Mouse (Mus musculus): ENCODE data around the gene Mknk2. TPM values are rescaled to one million over a fixed set of nuclear protein-coding genes. Genes with fewer than 3 reads are reported as not detected.
A peak's percentile ranks its signal among the peaks of the same experiment; 100 is the strongest.

The Mknk2 gene
- 43.7 and 49.1 TPM in 2 replicates for polyA plus RNA-seq (2015; fragmentation: Nextera tagmentation; extraction: Ambion mirVana)

- H3K27me3 ChIP-seq (ENCODE audit: control insufficient read depth, insufficient read depth, low read depth, low read length) = no peaks in the 10 kb centered on the region
- 26% methylated on average over 8 of the region's 8 CpGs for WGBS
- H3K9ac ChIP-seq (ENCODE audit: low read depth, low read length) = peak within 1 kb of the TSS; percentile 84
- H3K27ac ChIP-seq (ENCODE audit: low read length) = peak within 1 kb of the TSS; percentile 96
- peak within 1 kb of the TSS; percentile 100 for H3K4me3 ChIP-seq (ENCODE audit: low read depth, low read length)
- H3K36me3 ChIP-seq (ENCODE audit: control insufficient read depth, insufficient read depth, low read length) = no peaks in the 10 kb centered on the region
- peaks cover 40% of the 10 kb centered on the region for H3K4me1 ChIP-seq (ENCODE audit: control insufficient read depth, insufficient read depth, low read length)
- ATAC-seq = no peak
- peak within 1 kb of the TSS; percentile 85 for H3K4me2 ChIP-seq (ENCODE audit: low read length)
- no peaks in the 10 kb centered on the region for H3K9me3 ChIP-seq (replicated peaks; ENCODE audit: control insufficient read depth, low read length, poor library complexity, severe bottlenecking)
Measured at GRCm38 (mm10) chr10:80677942-80678436, at the start of gene Mknk2. Gene Mknk2, minus strand, starts transcription at chr10:80678112.

DNA sequence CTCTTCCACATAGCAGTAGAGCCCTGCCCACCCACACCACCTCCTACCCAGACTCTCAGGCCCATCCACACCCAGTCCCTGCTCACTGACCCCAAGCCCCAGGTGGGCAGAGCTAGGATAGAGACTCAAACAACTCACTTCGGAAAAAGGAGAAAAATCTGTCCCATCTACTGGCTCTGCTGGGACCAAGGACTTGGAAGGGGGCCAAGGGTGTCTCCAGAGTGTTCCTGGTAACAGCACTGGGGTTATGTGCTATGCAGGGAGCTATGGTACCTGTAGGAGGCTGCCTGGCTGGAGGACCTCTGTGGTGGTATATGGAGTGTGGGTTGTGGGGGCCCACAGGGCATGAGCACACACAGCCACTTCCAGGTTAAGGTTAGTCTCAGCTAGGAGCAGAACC is 39.4 kb upstream of the Mknk2 start:
- no peaks in the 10 kb centered on the region for H3K27me3 ChIP-seq (ENCODE audit: control insufficient read depth, insufficient read depth, low read depth, low read length)
- 85% methylated on average over 1 of the region's 1 CpGs for WGBS

GRCm38 (mm10) chr10:80710834-80711233 is 32.9 kb upstream of the Mknk2 start:
- H3K9me3 ChIP-seq (replicated peaks; ENCODE audit: control insufficient read depth, low read length, poor library complexity, severe bottlenecking) = no peaks in the 10 kb centered on the region
- H3K27me3 ChIP-seq (ENCODE audit: control insufficient read depth, insufficient read depth, low read depth, low read length) = no peaks in the 10 kb centered on the region
- no peak overlapping the region for H3K9ac ChIP-seq (ENCODE audit: low read depth, low read length)
- WGBS = 84% methylated on average over 3 of the region's 3 CpGs
- no peak for ATAC-seq
- H3K4me3 ChIP-seq (ENCODE audit: low read depth, low read length) = no peak overlapping the region
- H3K27ac ChIP-seq (ENCODE audit: low read length) = no peak overlapping the region
- H3K36me3 ChIP-seq (ENCODE audit: control insufficient read depth, insufficient read depth, low read length) = peaks cover 77% of the 10 kb centered on the region
- no peak overlapping the region for H3K4me2 ChIP-seq (ENCODE audit: low read length)
- H3K4me1 ChIP-seq (ENCODE audit: control insufficient read depth, insufficient read depth, low read length) = no peaks in the 10 kb centered on the region

More for the DNA sequence above, 39.4 kb upstream of the Mknk2 start:
- H3K27ac ChIP-seq (ENCODE audit: low read length) = no peak overlapping the region
- peaks cover 79% of the 10 kb centered on the region for H3K36me3 ChIP-seq (ENCODE audit: control insufficient read depth, insufficient read depth, low read length)
- no peak overlapping the region for H3K4me3 ChIP-seq (ENCODE audit: low read depth, low read length)
- ATAC-seq = no peak
- H3K4me1 ChIP-seq (ENCODE audit: control insufficient read depth, insufficient read depth, low read length) = no peaks in the 10 kb centered on the region
- H3K9me3 ChIP-seq (replicated peaks; ENCODE audit: control insufficient read depth, low read length, poor library complexity, severe bottlenecking) = no peaks in the 10 kb centered on the region
- H3K9ac ChIP-seq (ENCODE audit: low read depth, low read length) = no peak overlapping the region
- H3K4me2 ChIP-seq (ENCODE audit: low read length) = no peak overlapping the region

DNA sequence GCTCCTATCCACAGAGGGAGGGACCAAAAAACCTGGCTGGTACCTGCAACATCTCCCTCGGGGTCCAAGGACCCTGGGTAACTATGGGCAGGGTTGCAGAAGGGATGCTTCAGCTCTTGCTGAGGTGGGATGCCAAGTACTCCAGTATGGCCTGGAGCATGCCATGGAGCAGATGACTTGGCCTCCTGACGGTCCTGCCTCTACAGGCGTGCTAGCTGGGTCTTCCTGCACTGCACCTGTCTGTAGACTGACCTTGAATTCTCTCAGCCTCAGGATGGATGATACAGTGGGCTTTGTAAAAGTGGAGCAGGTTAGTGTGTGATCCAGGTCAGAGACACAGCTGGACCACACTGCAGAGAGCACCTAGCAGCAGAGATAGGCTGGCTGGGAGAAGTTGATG is 27.6 kb upstream of the Mknk2 start:
- Histone ChIP-seq H3K27me3 (ENCODE audit: control insufficient read depth, insufficient read depth, low read depth, low read length) (no peaks in the 10 kb centered on the region), H3K36me3 (ENCODE audit: control insufficient read depth, insufficient read depth, low read length) (peaks cover 36% of the 10 kb centered on the region), H3K27ac (ENCODE audit: low read length) (no peak overlapping the region), H3K4me3 (ENCODE audit: low read depth, low read length) (no peak overlapping the region), H3K4me1 (ENCODE audit: control insufficient read depth, insufficient read depth, low read length) (peaks cover 21% of the 10 kb centered on the region), H3K9ac (ENCODE audit: low read depth, low read length) (no peak overlapping the region), H3K4me2 (ENCODE audit: low read length) (no peak overlapping the region), H3K9me3 (replicated peaks; ENCODE audit: control insufficient read depth, low read length, poor library complexity, severe bottlenecking) (no peaks in the 10 kb centered on the region)
- ATAC-seq = no peak
- 85% methylated on average over 3 of the region's 3 CpGs for WGBS

GRCm38 (mm10) chr10:80705033-80705432 is 27.1 kb upstream of the Mknk2 start:
- WGBS = 73% methylated on average over 3 of the region's 3 CpGs

DNA sequence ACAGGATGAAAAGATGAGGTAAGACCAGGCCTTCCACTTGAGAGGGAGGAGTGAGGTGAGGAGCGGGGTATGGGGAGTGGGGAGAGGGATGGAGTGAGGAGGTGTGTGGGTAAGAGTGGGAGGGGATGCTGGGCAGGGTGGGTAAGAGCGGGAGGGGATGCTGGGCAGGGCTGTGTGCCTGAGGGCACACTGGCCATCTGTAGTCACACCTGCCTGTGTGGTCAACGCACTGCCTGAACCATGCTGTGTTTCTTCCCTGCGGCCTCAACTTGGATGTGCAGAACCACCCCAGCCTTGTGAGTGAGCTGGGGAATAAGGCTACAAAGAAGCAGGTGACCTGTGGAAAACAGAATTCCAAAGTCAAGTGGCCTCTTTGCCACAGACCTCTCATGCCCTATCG is 26.5 kb upstream of the Mknk2 start:
- Histone ChIP-seq H3K4me1 (ENCODE audit: control insufficient read depth, insufficient read depth, low read length) (peaks cover 29% of the 10 kb centered on the region), H3K27ac (ENCODE audit: low read length) (no peak overlapping the region), H3K4me3 (ENCODE audit: low read depth, low read length) (no peak overlapping the region), H3K4me2 (ENCODE audit: low read length) (no peak overlapping the region), H3K36me3 (ENCODE audit: control insufficient read depth, insufficient read depth, low read length) (peaks cover 26% of the 10 kb centered on the region), H3K9me3 (replicated peaks; ENCODE audit: control insufficient read depth, low read length, poor library complexity, severe bottlenecking) (no peaks in the 10 kb centered on the region), H3K27me3 (ENCODE audit: control insufficient read depth, insufficient read depth, low read depth, low read length) (no peaks in the 10 kb centered on the region), H3K9ac (ENCODE audit: low read depth, low read length) (no peak overlapping the region)
- ATAC-seq = no peak
- WGBS = 89% methylated on average over 5 of the region's 5 CpGs

More at GRCm38 (mm10) chr10:80705033-80705432, 27.1 kb upstream of the Mknk2 start:
- H3K4me1 ChIP-seq (ENCODE audit: control insufficient read depth, insufficient read depth, low read length) = peaks cover 25% of the 10 kb centered on the region
- ATAC-seq = no peak
- no peak overlapping the region for H3K9ac ChIP-seq (ENCODE audit: low read depth, low read length)
- no peaks in the 10 kb centered on the region for H3K9me3 ChIP-seq (replicated peaks; ENCODE audit: control insufficient read depth, low read length, poor library complexity, severe bottlenecking)
- peaks cover 32% of the 10 kb centered on the region for H3K36me3 ChIP-seq (ENCODE audit: control insufficient read depth, insufficient read depth, low read length)
- H3K4me2 ChIP-seq (ENCODE audit: low read length) = no peak overlapping the region
- H3K27ac ChIP-seq (ENCODE audit: low read length) = no peak overlapping the region
- no peaks in the 10 kb centered on the region for H3K27me3 ChIP-seq (ENCODE audit: control insufficient read depth, insufficient read depth, low read depth, low read length)
- H3K4me3 ChIP-seq (ENCODE audit: low read depth, low read length) = no peak overlapping the region

DNA sequence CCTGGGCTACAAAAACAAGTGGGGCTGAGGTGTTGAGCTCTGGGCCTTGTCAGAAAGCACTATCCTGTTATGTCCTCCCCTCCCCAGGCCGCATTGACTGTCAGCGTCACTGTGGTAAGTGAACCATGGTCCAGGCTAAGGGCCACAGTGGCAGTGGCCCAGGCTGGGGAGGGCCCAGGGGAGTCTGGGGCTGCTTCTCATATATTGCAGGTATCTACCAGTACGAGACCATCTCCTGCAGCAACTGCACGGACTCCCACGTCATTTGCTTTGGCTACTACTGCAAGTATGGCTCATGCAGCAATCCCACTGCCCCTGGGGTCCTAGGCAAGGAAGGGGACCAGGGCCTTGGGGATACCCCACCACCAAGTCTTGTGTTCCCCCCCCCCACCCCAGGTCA is 25.7 kb upstream of the Mknk2 start:
- peak overlapping the region; percentile 85 for H3K4me3 ChIP-seq (ENCODE audit: low read depth, low read length)
- H3K9me3 ChIP-seq (replicated peaks; ENCODE audit: control insufficient read depth, low read length, poor library complexity, severe bottlenecking) = no peaks in the 10 kb centered on the region
- 87% methylated on average over 5 of the region's 5 CpGs for WGBS
- H3K36me3 ChIP-seq (ENCODE audit: control insufficient read depth, insufficient read depth, low read length) = peaks cover 18% of the 10 kb centered on the region
- H3K4me2 ChIP-seq (ENCODE audit: low read length) = peak overlapping the region; percentile 71
- no peak for ATAC-seq
- peaks cover 29% of the 10 kb centered on the region for H3K4me1 ChIP-seq (ENCODE audit: control insufficient read depth, insufficient read depth, low read length)
- H3K27me3 ChIP-seq (ENCODE audit: control insufficient read depth, insufficient read depth, low read depth, low read length) = no peaks in the 10 kb centered on the region
- H3K27ac ChIP-seq (ENCODE audit: low read length) = peak overlapping the region; percentile 88; the same call in 1 of the 2 replicates
- peak overlapping the region; percentile 73 for H3K9ac ChIP-seq (ENCODE audit: low read depth, low read length)

- Histone ChIP-seq H3K4me2 (ENCODE audit: low read length) (peak overlapping the region; percentile 71), H3K4me3 (ENCODE audit: low read depth, low read length) (peak overlapping the region; percentile 85), H3K4me1 (ENCODE audit: control insufficient read depth, insufficient read depth, low read length) (peaks cover 29% of the 10 kb centered on the region), H3K36me3 (ENCODE audit: control insufficient read depth, insufficient read depth, low read length) (peaks cover 9% of the 10 kb centered on the region), H3K27ac (ENCODE audit: low read length) (peak overlapping the region; percentile 88), H3K9ac (ENCODE audit: low read depth, low read length) (peak overlapping the region; percentile 73), H3K9me3 (replicated peaks; ENCODE audit: control insufficient read depth, low read length, poor library complexity, severe bottlenecking) (no peaks in the 10 kb centered on the region), H3K27me3 (ENCODE audit: control insufficient read depth, insufficient read depth, low read depth, low read length) (no peaks in the 10 kb centered on the region)
- ATAC-seq = peak; percentile 87
- 2% methylated on average over 47 of the region's 47 CpGs for WGBS
Measured at GRCm38 (mm10) chr10:80702536-80703390, 24.9 kb upstream of the Mknk2 start.

Measured in midbrain, embryonic 16.5 days (tissue).